Mouse (Mus musculus) limb, embryonic 11.5 days (tissue): ENCODE results near the gene Gm10134. TPM values are rescaled to one million over a fixed set of nuclear protein-coding genes. Genes with fewer than 3 reads are reported as not detected.
A peak's percentile ranks its signal among the peaks of the same experiment; 100 is the strongest.

ENCODE experiments used
- ATAC-seq: fragments of 200-750 bp; cut with Nextera tagmentation; 2 replicates; pipeline ENCODE4 v1.8.0; 2017; ENCODE audit warnings: low read depth; ENCODE audit not compliant: insufficient number of reproducible peaks, low FRiP score, low TSS enrichment
- DNase-seq: peaks from one replicate; pipeline ENCODE4 v3.0.0-alpha.2; 2015; ENCODE audit warnings: low spot score
- H3K27ac ChIP-seq: fragments of 300-500 bp; sonication (generic); replicated peaks from 2 replicates; pipeline ENCODE4 v1.5.1; 2014; ENCODE audit warnings: low read depth, mild to moderate bottlenecking, low read length
- H3K27me3 ChIP-seq: fragments of 300-500 bp; sonication (generic); 2 replicates; pipeline ENCODE4 v1.6.1; 2014; ENCODE audit warnings: mild to moderate bottlenecking, low read length, mixed read lengths; ENCODE audit not compliant: control insufficient read depth, insufficient read depth
- H3K36me3 ChIP-seq: fragments of 300-500 bp; sonication (generic); 2 replicates; pipeline ENCODE4 v1.6.1; 2014; ENCODE audit warnings: mild to moderate bottlenecking, low read length, moderate library complexity, mixed read lengths; ENCODE audit not compliant: control insufficient read depth, insufficient read depth
- H3K4me1 ChIP-seq: fragments of 300-500 bp; sonication (generic); 2 replicates; pipeline ENCODE4 v1.6.1; 2014; ENCODE audit warnings: low read length, mixed read lengths; ENCODE audit not compliant: control insufficient read depth, insufficient read depth
- H3K4me2 ChIP-seq: fragments of 300-500 bp; sonication (generic); 2 replicates; pipeline ENCODE4 v1.6.1; 2014; ENCODE audit warnings: low read depth, mild to moderate bottlenecking, moderate library complexity; ENCODE audit not compliant: severe bottlenecking
- H3K4me3 ChIP-seq: fragments of 300-500 bp; sonication (generic); 2 replicates; pipeline ENCODE4 v1.5.1; 2014; ENCODE audit warnings: low read depth, low read length
- H3K9ac ChIP-seq: fragments of 300-500 bp; sonication (generic); 2 replicates; pipeline ENCODE4 v1.6.1; 2014; ENCODE audit warnings: mild to moderate bottlenecking, low read length
- H3K9me3 ChIP-seq: fragments of 300-500 bp; sonication (generic); 2 replicates; pipeline ENCODE4 v1.6.1; 2016; ENCODE audit warnings: low read length; ENCODE audit not compliant: control insufficient read depth
- WGBS: fragments of 180-500 bp; shearing (Covaris S2); extraction: QIAGEN DNeasy Blood & Tissue Kit; methylation state at CpG from one replicate; pipeline ENCODE4 v1.1.7; 2014; 5-methylcytosine and 5-hydroxymethylcytosine counted together
- polyA plus RNA-seq: library from polyadenylated mRNA; unstranded; fragments of >200 nt; fragmentation: Nextera tagmentation; extraction: Ambion mirVana; gene quantifications from 2 replicates; pipeline ENCODE4 v1.2.1, GENCODE M21; 2014

Gene Gm10134
- polyA plus RNA-seq, 1 experiment from 2014 or later, result not detected

GRCm38 (mm10) chr2:28546560-28546959 is 40.7 kb downstream of the Gm10134 start:
- WGBS, result 74% methylated on average over 6 of the region's 6 CpGs

GRCm38 (mm10) chr2:28547237-28548172 is 41.6 kb downstream of the Gm10134 start:
- H3K36me3 ChIP-seq, result peaks cover 25% of the 10 kb centered on the region; the same call in 1 of the 2 replicates
- no peak overlapping the region for H3K4me3 ChIP-seq
- ATAC-seq (peak; percentile 45; the same call in 1 of the 2 replicates), DNase-seq (peak; percentile 91)
- no peak overlapping the region for H3K27ac ChIP-seq
- 56% methylated on average over 11 of the region's 11 CpGs for WGBS
- no peak overlapping the region for H3K9ac ChIP-seq
- H3K9me3 ChIP-seq, result no peaks in the 10 kb centered on the region
- no peak overlapping the region for H3K4me2 ChIP-seq
- no peaks in the 10 kb centered on the region for H3K27me3 ChIP-seq
- H3K4me1 ChIP-seq, result no peaks in the 10 kb centered on the region

More at GRCm38 (mm10) chr2:28546560-28546959, 40.7 kb downstream of the Gm10134 start:
- no peaks in the 10 kb centered on the region for H3K4me1 ChIP-seq
- no peak overlapping the region for H3K4me3 ChIP-seq
- DNase-seq, result no peak
- H3K4me2 ChIP-seq, result no peak overlapping the region
- no peaks in the 10 kb centered on the region for H3K27me3 ChIP-seq
- no peak for ATAC-seq
- H3K36me3 ChIP-seq, result peaks cover 27% of the 10 kb centered on the region; the same call in 1 of the 2 replicates
- no peak overlapping the region for H3K9ac ChIP-seq
- no peak overlapping the region for H3K27ac ChIP-seq
- H3K9me3 ChIP-seq, result no peaks in the 10 kb centered on the region

GRCm38 (mm10) chr2:28549157-28549556 is 43.3 kb downstream of the Gm10134 start:
- Histone ChIP-seq H3K36me3 (peaks cover 23% of the 10 kb centered on the region; the same call in 1 of the 2 replicates), H3K9me3 (no peaks in the 10 kb centered on the region), H3K4me1 (no peaks in the 10 kb centered on the region), H3K4me2 (no peak overlapping the region), H3K27ac (no peak overlapping the region), H3K4me3 (no peak overlapping the region), H3K9ac (no peak overlapping the region), H3K27me3 (no peaks in the 10 kb centered on the region)
- WGBS, result 91% methylated on average over 13 of the region's 13 CpGs
- no peak for ATAC-seq
- no peak for DNase-seq

- no peaks in the 10 kb centered on the region for H3K9me3 ChIP-seq
- DNase-seq (no peak), ATAC-seq (no peak)
- no peak overlapping the region for H3K4me2 ChIP-seq
- H3K27ac ChIP-seq, result no peak overlapping the region
- no peak overlapping the region for H3K9ac ChIP-seq
- H3K36me3 ChIP-seq, result peaks cover 18% of the 10 kb centered on the region; the same call in 1 of the 2 replicates
- H3K4me1 ChIP-seq, result no peaks in the 10 kb centered on the region
- no peak overlapping the region for H3K4me3 ChIP-seq
- no peaks in the 10 kb centered on the region for H3K27me3 ChIP-seq
- 99% methylated on average over 5 of the region's 5 CpGs for WGBS
Measured at GRCm38 (mm10) chr2:28552301-28552700, 46.4 kb downstream of the Gm10134 start.

Other genes starting within 250 kb of the Gm10134 start
- 5.3 and 5.4 TPM in 2 replicates for gene Ppp1r26, start 59.3 kb upstream of the Gm10134 start, polyA plus RNA-seq
- 0.95 and 0.96 TPM in 2 replicates for gene 1700007K13Rik, start 39.8 kb upstream of the Gm10134 start, polyA plus RNA-seq
- gene Mrps2, start 38.0 kb upstream of the Gm10134 start, polyA plus RNA-seq, result 70.4 and 72.9 TPM in 2 replicates
- gene Gbgt1, start 9.2 kb upstream of the Gm10134 start, polyA plus RNA-seq, result not detected in 2 replicates
- 37.3 and 43.1 TPM in 2 replicates for gene Ralgds, start 7.0 kb downstream of the Gm10134 start, polyA plus RNA-seq
- gene Cel, start 57.3 kb downstream of the Gm10134 start, polyA plus RNA-seq, result not detected in 2 replicates
- 48.6 and 48.9 TPM in 2 replicates for gene Gtf3c5, start 77.7 kb downstream of the Gm10134 start, polyA plus RNA-seq
- 0.77 and 2.2 TPM in 2 replicates for gene Gfi1b, start 115.9 kb downstream of the Gm10134 start, polyA plus RNA-seq
- 23.2 and 23.6 TPM in 2 replicates for gene Tsc1, start 135.1 kb downstream of the Gm10134 start, polyA plus RNA-seq
- 1.7 and 2.0 TPM in 2 replicates for gene Spaca9, start 193.6 kb downstream of the Gm10134 start, polyA plus RNA-seq
- 0.52 and 0.91 TPM in 2 replicates for gene Ak8, start 194.1 kb downstream of the Gm10134 start, polyA plus RNA-seq